Mouse (Mus musculus): Measurements from ENCODE around the gene Pramel4. TPM values are rescaled to one million over a fixed set of nuclear protein-coding genes. Genes with fewer than 3 reads are reported as not detected.
"Not testable (repeated sequence)": the region's sequence is repeated elsewhere in the genome, so short reads cannot be mapped to it uniquely, and the experiment has no call there.

The Pramel4 gene
- not detected in 2 replicates for polyA plus RNA-seq (2014; fragmentation: Nextera tagmentation; extraction: Ambion mirVana)

- H3K9ac ChIP-seq (ENCODE audit: low read length); H3K4me1 ChIP-seq (ENCODE audit: control insufficient read depth, insufficient read depth, low read length); ATAC-seq (ENCODE audit: insufficient number of reproducible peaks, low FRiP score, low TSS enrichment, low read depth); H3K4me2 ChIP-seq (ENCODE audit: low read depth, severe bottlenecking); H3K27me3 ChIP-seq (ENCODE audit: control insufficient read depth, insufficient read depth, low read length); H3K27ac ChIP-seq (replicated peaks; ENCODE audit: low read depth, low read length); H3K36me3 ChIP-seq (ENCODE audit: control insufficient read depth, insufficient read depth, low read length); H3K9me3 ChIP-seq (ENCODE audit: control insufficient read depth, low read length); DNase-seq (ENCODE audit: low spot score); H3K4me3 ChIP-seq (ENCODE audit: low read depth, low read length): not testable (repeated sequence)
- 82% methylated on average over 3 of the region's 3 CpGs for WGBS
Measured at GRCm38 (mm10) chr4:144058826-144059225, at the start of gene Pramel4. Gene Pramel4, plus strand, starts transcription at chr4:144059126.

DNA sequence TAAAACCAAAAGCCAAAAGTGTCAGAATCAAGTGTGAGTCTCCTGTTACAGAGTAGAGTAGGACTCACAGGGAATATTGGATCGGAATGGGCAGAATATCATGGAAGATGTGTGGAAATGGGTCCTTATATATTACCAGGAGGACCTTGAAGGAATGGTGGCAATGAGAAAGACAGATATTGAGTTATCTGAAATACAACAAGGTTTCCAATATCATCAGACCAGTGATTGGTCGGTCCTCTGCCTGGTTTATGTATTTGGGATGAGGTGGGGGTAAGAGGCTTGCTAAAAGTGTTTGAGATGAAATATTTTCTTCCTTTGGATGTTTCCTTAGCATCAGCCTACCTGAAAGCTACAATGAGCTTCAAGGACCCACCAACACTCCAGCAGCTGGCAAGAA is 47.2 kb downstream of the Pramel4 start, which contains the start of gene Gm13102:
Gene Gm13102, plus strand, starts transcription at position 301 of the 400 bp plus-strand sequence.
- not testable (repeated sequence) for H3K4me3 ChIP-seq (ENCODE audit: low read depth, low read length); H3K27me3 ChIP-seq (ENCODE audit: control insufficient read depth, insufficient read depth, low read length); DNase-seq (ENCODE audit: low spot score); H3K4me1 ChIP-seq (ENCODE audit: control insufficient read depth, insufficient read depth, low read length); H3K27ac ChIP-seq (replicated peaks; ENCODE audit: low read depth, low read length); ATAC-seq (ENCODE audit: insufficient number of reproducible peaks, low FRiP score, low TSS enrichment, low read depth); H3K9me3 ChIP-seq (ENCODE audit: control insufficient read depth, low read length); H3K36me3 ChIP-seq (ENCODE audit: control insufficient read depth, insufficient read depth, low read length); H3K9ac ChIP-seq (ENCODE audit: low read length); H3K4me2 ChIP-seq (ENCODE audit: low read depth, severe bottlenecking)
- no CpG with 5 or more reads among the region's 2 CpGs for WGBS

Other genes starting within 250 kb of the Pramel4 start
- gene Gm13084, start 243.0 kb upstream of the Pramel4 start, polyA plus RNA-seq (2014; fragmentation: Nextera tagmentation; extraction: Ambion mirVana): not detected in 2 replicates
- not detected in 2 replicates for gene Gm13103, start 212.6 kb upstream of the Pramel4 start, polyA plus RNA-seq (2014; fragmentation: Nextera tagmentation; extraction: Ambion mirVana)
- not detected in 2 replicates for gene Pramef6, start 158.7 kb upstream of the Pramel4 start, polyA plus RNA-seq (2014; fragmentation: Nextera tagmentation; extraction: Ambion mirVana)
- gene Pramef25, start 108.1 kb upstream of the Pramel4 start, polyA plus RNA-seq (2014; fragmentation: Nextera tagmentation; extraction: Ambion mirVana): not detected in 2 replicates
- gene Gm13101, start 92.2 kb upstream of the Pramel4 start, polyA plus RNA-seq (2014; fragmentation: Nextera tagmentation; extraction: Ambion mirVana): not detected in 2 replicates
- gene Pramef17, start 64.8 kb upstream of the Pramel4 start, polyA plus RNA-seq (2014; fragmentation: Nextera tagmentation; extraction: Ambion mirVana): not detected in 2 replicates
- not detected in 2 replicates for gene Gm13102, start 47.3 kb downstream of the Pramel4 start, polyA plus RNA-seq (2014; fragmentation: Nextera tagmentation; extraction: Ambion mirVana)
- gene Oog3, start 103.5 kb downstream of the Pramel4 start, polyA plus RNA-seq (2014; fragmentation: Nextera tagmentation; extraction: Ambion mirVana): not detected in 2 replicates
- gene Oog2, start 131.6 kb downstream of the Pramel4 start, polyA plus RNA-seq (2014; fragmentation: Nextera tagmentation; extraction: Ambion mirVana): not detected in 2 replicates
- not detected in 2 replicates for gene C87977, start 154.2 kb downstream of the Pramel4 start, polyA plus RNA-seq (2014; fragmentation: Nextera tagmentation; extraction: Ambion mirVana)
- not detected in 2 replicates for gene Pramel5, start 221.4 kb downstream of the Pramel4 start, polyA plus RNA-seq (2014; fragmentation: Nextera tagmentation; extraction: Ambion mirVana)

Data from limb, embryonic 11.5 days (tissue).